Mouse (Mus musculus) layer of hippocampus, adult 2 months (tissue): ENCODE measurements around the gene Pcp4l1. TPM values are rescaled to one million over a fixed set of nuclear protein-coding genes. Genes with fewer than 3 reads are reported as not detected.

ENCODE experiments used
- DNase-seq, 2 experiments: peaks; one replicate each; pipeline ENCODE4 v3.0.0; 2022; ENCODE audit warnings: low spot score in 2 of 2
- H3K27ac ChIP-seq: fragments of 200-600 bp; 2 replicates; pipeline ENCODE4 v1.8.1; 2022
- H3K4me3 ChIP-seq: fragments of 200-600 bp; 2 replicates; pipeline ENCODE4 v1.8.1; 2022; ENCODE audit warnings: mild to moderate bottlenecking
- CTCF ChIP-seq: fragments of 200-600 bp; conservative IDR thresholded peaks from 2 replicates; pipeline ENCODE4 v1.8.1; 2022; ENCODE audit warnings: antibody characterized with exemption, mild to moderate bottlenecking, moderate library complexity
- total RNA-seq, 2 experiments: library from RNA; stranded (reverse); gene quantifications; 2 replicates each; pipeline ENCODE4 v1.2.3; 2021

The Pcp4l1 gene
- total RNA-seq, 2 experiments from 2014 or later, result 40.4 to 40.9 TPM

- DNase-seq, result no peak
- H3K4me3 ChIP-seq, result no peak overlapping the region
- H3K27ac ChIP-seq, result no peak overlapping the region
- no peak for TF ChIP-seq CTCF
Measured at GRCm38 (mm10) chr1:171231844-171232243, 35.8 kb upstream of the Pcp4l1 start.

GRCm38 (mm10) chr1:171230215-171230614, 34.1 kb upstream of the Pcp4l1 start:
- Histone ChIP-seq H3K27ac (no peak overlapping the region), H3K4me3 (no peak overlapping the region)
- DNase-seq, result no peak
- no peak for TF ChIP-seq CTCF

GRCm38 (mm10) chr1:171229750-171230149, 33.7 kb upstream of the Pcp4l1 start:
- no peak for DNase-seq
- Histone ChIP-seq H3K27ac (no peak overlapping the region), H3K4me3 (no peak overlapping the region)
- TF ChIP-seq CTCF, result no peak

- DNase-seq, result no peak
- H3K27ac ChIP-seq, result no peak overlapping the region
- H3K4me3 ChIP-seq, result no peak overlapping the region
- no peak for TF ChIP-seq CTCF
Measured at GRCm38 (mm10) chr1:171227879-171228278, 31.8 kb upstream of the Pcp4l1 start.

- Histone ChIP-seq H3K4me3 (no peak overlapping the region), H3K27ac (no peak overlapping the region)
- DNase-seq, result no peak
- TF ChIP-seq CTCF, result no peak
Measured at GRCm38 (mm10) chr1:171226780-171227179, 30.7 kb upstream of the Pcp4l1 start.

GRCm38 (mm10) chr1:171224857-171225256, 28.8 kb upstream of the Pcp4l1 start, which contains the start of gene Apoa2:
Apoa2 (plus strand) TSS chr1:171225054.
- TF ChIP-seq CTCF, result no peak
- Histone ChIP-seq H3K27ac (no peak within 1 kb of the TSS), H3K4me3 (no peak within 1 kb of the TSS)
- DNase-seq, result no peak

- no peak overlapping the region for H3K4me3 ChIP-seq
- no peak for DNase-seq
Measured at GRCm38 (mm10) chr1:171223796-171224195, 27.7 kb upstream of the Pcp4l1 start.

GRCm38 (mm10) chr1:171223168-171223567, 27.1 kb upstream of the Pcp4l1 start:
- no peak for DNase-seq
- no peak for TF ChIP-seq CTCF
- no peak overlapping the region for H3K4me3 ChIP-seq
- peak overlapping the region; percentile 90; the same call in 1 of the 2 replicates for H3K27ac ChIP-seq

More at GRCm38 (mm10) chr1:171223796-171224195, 27.7 kb upstream of the Pcp4l1 start:
- no peak overlapping the region for H3K27ac ChIP-seq
- no peak for TF ChIP-seq CTCF

- H3K4me3 ChIP-seq, result peak within 1 kb of the TSS; percentile 70
- H3K27ac ChIP-seq, result peak within 1 kb of the TSS; percentile 90
- DNase-seq, result peak; percentile 89 to 99
- TF ChIP-seq CTCF, result peak; percentile 84
Measured at GRCm38 (mm10) chr1:171222238-171223155, 26.4 kb upstream of the Pcp4l1 start, which contains the start of gene Tomm40l. Tomm40l (minus strand) TSS chr1:171222514.

GRCm38 (mm10) chr1:171221281-171222193, 25.5 kb upstream of the Pcp4l1 start:
- peak overlapping the region; percentile 70 for H3K4me3 ChIP-seq
- H3K27ac ChIP-seq, result peak overlapping the region; percentile 87
- DNase-seq, result peak in 1 of 2 experiments; percentile 18
- no peak for TF ChIP-seq CTCF

GRCm38 (mm10) chr1:171220871-171221270, 24.8 kb upstream of the Pcp4l1 start:
- H3K4me3 ChIP-seq, result peak overlapping the region; percentile 70
- TF ChIP-seq CTCF, result peak; percentile 97
- DNase-seq, result peak; percentile 91 to 92
- peak overlapping the region; percentile 87 for H3K27ac ChIP-seq

GRCm38 (mm10) chr1:171216241-171216955, 20.3 kb upstream of the Pcp4l1 start:
- Histone ChIP-seq H3K4me3 (no peak overlapping the region), H3K27ac (no peak overlapping the region)
- no peak for TF ChIP-seq CTCF
- no peak for DNase-seq
